Mouse (Mus musculus) lung, adult 2 months (tissue): ENCODE measurements around the gene Kptn.

Experiments
- CTCF ChIP-seq: fragments of 200-500 bp; IDR thresholded peaks from 2 replicates; pipeline ENCODE4 v1.5.1; 2011; ENCODE audit warnings: mild to moderate bottlenecking, low read length, control low read depth; ENCODE audit not compliant: insufficient read depth
- POLR2A ChIP-seq: fragments of 200-500 bp; IDR thresholded peaks from 2 replicates; pipeline ENCODE4 v1.6.1; 2011; ENCODE audit warnings: low read depth, mild to moderate bottlenecking, control low read depth, low read length, borderline replicate concordance; ENCODE audit errors: extremely low read depth

- no peak for TF ChIP-seq POLR2A
- TF ChIP-seq CTCF: no peak
Observed at GRCm38 (mm10) chr7:16083361-16083760, 36.3 kb upstream of the Kptn start.
